Mouse (Mus musculus): ENCODE measurements around the gene H2afx. TPM values are rescaled to one million over a fixed set of nuclear protein-coding genes. Genes with fewer than 3 reads are reported as not detected.
A peak's percentile ranks its signal among the peaks of the same experiment; 100 is the strongest.
"Not testable (repeated sequence)": the region's sequence is repeated elsewhere in the genome, so short reads cannot be mapped to it uniquely, and the experiment has no call there.

H2afx gene
- polyA plus RNA-seq, 1 experiment: 201 TPM

DNA sequence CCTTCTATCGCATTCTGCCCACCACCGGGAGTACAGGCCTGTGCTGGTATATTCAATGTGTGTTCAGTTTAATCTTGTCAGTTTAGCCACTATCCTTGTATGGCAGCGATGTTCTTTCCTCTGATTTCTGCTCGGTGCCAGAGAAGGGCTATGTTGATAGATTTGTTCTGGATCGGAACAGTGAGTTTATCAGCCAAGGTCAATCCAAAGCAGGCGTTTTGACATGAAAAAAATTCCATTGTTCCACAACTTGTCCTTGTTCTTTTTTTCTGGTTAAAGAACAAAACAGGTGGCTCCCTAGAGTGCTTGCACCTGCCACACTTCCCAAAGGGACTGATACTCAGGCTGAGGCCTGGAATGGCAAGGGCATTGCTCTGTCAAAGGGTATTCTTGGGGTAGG is 41.6 kb downstream of the H2afx start:
- H3K4me1 ChIP-seq (ENCODE audit: control insufficient read depth, insufficient read depth, low read length): peaks cover 1% of the 10 kb centered on the region; the same call in 1 of the 2 replicates
- no peak overlapping the region for H3K4me3 ChIP-seq (replicated peaks; ENCODE audit: control insufficient read depth, low read depth, low read length)
- no peak overlapping the region for H3K27ac ChIP-seq (ENCODE audit: control insufficient read depth, insufficient read depth, low read depth, low read length, poor library complexity)
- TF ChIP-seq CTCF (IDR thresholded peaks at IDR 0.05; ENCODE audit: control insufficient read depth, insufficient read depth, low read length) (no peak), POLR2A (IDR thresholded peaks at IDR 0.05; ENCODE audit: borderline replicate concordance, control insufficient read depth, low read depth, low read length) (no peak)
- 90% methylated on average over 6 of the region's 6 CpGs for WGBS

DNA sequence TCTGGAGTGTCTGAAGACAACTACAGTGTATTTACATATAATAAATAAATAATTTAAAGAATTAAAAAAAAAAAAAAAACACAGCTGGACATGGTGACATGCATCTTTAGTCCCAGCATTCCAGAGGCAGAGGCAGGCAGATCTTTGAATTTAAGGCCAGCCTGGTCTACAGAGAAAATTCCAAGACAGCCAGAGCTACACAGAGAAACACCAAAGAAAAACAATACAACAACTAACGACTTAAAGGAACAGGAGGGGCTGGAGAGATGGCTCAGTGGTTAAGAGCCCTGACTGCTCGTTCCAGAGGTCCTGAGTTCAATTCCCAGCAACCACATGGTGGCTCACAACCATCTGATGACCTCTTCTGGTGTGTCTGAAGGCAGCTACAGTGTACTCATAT is 42.8 kb downstream of the H2afx start:
- H3K27ac ChIP-seq (ENCODE audit: control insufficient read depth, insufficient read depth, low read depth, low read length, poor library complexity); H3K4me3 ChIP-seq (replicated peaks; ENCODE audit: control insufficient read depth, low read depth, low read length); H3K4me1 ChIP-seq (ENCODE audit: control insufficient read depth, insufficient read depth, low read length): not testable (repeated sequence)
- 68% methylated on average over 2 of the region's 2 CpGs for WGBS

DNA sequence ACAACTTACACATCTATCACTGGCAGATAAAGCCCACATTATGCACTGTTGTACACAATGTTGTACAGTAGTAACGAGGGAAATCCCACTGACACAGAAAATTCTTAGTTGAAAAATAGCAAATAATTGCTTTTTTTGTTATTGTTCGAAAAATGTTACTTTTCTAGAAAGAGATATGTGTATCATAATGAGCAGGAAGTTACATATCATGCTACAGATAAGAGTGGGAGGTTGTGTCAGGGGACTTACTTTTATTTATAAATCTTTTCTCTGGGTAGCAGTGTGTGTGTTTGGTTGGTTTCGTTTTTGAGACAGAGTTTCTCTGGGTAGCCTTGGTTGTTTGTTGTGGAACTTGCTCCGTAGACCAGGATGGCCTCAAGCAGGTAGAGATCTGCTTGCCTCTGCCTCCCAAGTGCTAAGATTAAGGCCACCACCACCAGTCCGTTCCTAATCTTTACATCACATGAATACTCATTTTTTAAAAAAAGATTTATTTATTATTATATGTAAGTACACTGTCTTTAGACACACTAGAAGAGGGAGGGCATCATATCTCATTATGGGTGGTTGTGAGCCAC is 43.7 kb downstream of the H2afx start:
- 46% methylated on average over 5 of the region's 5 CpGs for WGBS
- H3K4me3 ChIP-seq (replicated peaks; ENCODE audit: control insufficient read depth, low read depth, low read length): peak overlapping the region; percentile 35
- peaks cover 1% of the 10 kb centered on the region; the same call in 1 of the 2 replicates for H3K4me1 ChIP-seq (ENCODE audit: control insufficient read depth, insufficient read depth, low read length)
- no peak for TF ChIP-seq CTCF (IDR thresholded peaks at IDR 0.05; ENCODE audit: control insufficient read depth, insufficient read depth, low read length)
- no peak for TF ChIP-seq POLR2A (IDR thresholded peaks at IDR 0.05; ENCODE audit: borderline replicate concordance, control insufficient read depth, low read depth, low read length)
- H3K27ac ChIP-seq (ENCODE audit: control insufficient read depth, insufficient read depth, low read depth, low read length, poor library complexity): no peak overlapping the region

DNA sequence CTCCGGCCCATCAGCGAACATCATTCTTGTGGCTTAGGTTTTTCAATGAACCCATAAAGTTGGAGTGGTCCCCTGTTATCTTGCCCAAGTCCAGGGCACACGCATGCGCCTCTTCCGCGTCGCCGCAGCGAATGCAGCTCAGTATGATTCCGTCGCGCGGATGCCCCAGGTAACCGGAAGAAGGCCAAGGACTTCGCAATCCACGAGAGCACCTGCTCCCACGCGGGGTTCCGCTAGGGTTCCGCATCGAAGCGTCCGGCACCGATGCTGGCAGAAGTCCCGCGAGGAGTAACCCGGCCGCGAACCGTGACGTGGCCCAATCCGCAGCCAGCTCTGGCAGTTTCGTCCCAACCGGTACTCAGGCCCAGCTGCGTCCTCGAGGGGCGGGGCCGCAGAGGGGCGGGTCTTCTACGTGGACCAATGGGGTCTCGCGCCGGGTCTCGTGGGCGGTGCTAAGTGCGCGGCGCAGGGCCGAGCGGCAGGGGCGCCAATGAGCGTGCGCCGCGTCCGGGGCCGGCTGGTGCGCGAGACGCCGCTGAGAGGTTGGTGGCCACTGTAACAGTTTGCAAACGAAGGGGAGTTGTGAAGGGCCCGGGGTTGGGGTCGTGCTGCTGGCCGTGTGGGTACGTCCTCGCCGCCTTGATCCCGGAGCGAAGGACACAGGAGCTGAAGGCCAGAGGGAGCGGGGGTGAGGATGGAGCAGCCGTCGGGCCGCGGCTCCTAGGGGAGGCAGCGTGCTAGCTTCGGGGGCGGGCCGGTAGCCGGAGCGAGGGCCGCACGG is 44.8 kb downstream of the H2afx start, which contains the start of gene Hyou1:
Gene Hyou1, plus strand, starts transcription at position 437 of the 781 bp plus-strand sequence.
- peaks cover 1% of the 10 kb centered on the region; the same call in 1 of the 2 replicates for H3K4me1 ChIP-seq (ENCODE audit: control insufficient read depth, insufficient read depth, low read length)
- TF ChIP-seq CTCF (IDR thresholded peaks at IDR 0.05; ENCODE audit: control insufficient read depth, insufficient read depth, low read length): no peak
- peak; percentile 88; the same call in 1 of the 2 replicates for TF ChIP-seq POLR2A (IDR thresholded peaks at IDR 0.05; ENCODE audit: borderline replicate concordance, control insufficient read depth, low read depth, low read length)
- peak within 1 kb of the TSS; percentile 97 for H3K4me3 ChIP-seq (replicated peaks; ENCODE audit: control insufficient read depth, low read depth, low read length)
- H3K27ac ChIP-seq (ENCODE audit: control insufficient read depth, insufficient read depth, low read depth, low read length, poor library complexity): peak within 1 kb of the TSS; percentile 86
- WGBS: under 1% methylated on average over 81 of the region's 83 CpGs

DNA sequence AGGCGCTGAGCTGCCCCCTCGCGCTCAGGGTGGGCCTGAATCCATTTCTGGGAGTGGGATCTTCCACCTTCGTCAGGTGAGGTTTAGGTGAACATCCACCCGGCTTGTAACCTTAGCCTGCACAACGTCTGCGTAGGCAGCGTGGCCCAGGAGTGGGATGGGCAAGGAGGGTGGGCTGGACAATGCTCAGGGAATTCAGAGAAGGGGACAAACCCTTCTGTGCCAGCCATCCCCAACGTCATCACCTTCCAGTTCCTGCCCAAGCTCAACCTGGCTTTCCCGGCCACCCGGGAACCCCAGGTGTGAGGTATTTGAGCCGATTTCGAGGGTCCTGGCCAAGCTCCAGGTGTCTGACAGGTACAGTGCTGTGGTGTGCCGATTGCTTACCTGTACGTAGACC is 45.4 kb downstream of the H2afx start:
- Histone ChIP-seq H3K4me3 (replicated peaks; ENCODE audit: control insufficient read depth, low read depth, low read length) (peak overlapping the region; percentile 97), H3K27ac (ENCODE audit: control insufficient read depth, insufficient read depth, low read depth, low read length, poor library complexity) (peak overlapping the region; percentile 86), H3K4me1 (ENCODE audit: control insufficient read depth, insufficient read depth, low read length) (peaks cover 1% of the 10 kb centered on the region; the same call in 1 of the 2 replicates)
- TF ChIP-seq CTCF (IDR thresholded peaks at IDR 0.05; ENCODE audit: control insufficient read depth, insufficient read depth, low read length) (no peak), POLR2A (IDR thresholded peaks at IDR 0.05; ENCODE audit: borderline replicate concordance, control insufficient read depth, low read depth, low read length) (no peak)
- WGBS: 5% methylated on average over 15 of the region's 15 CpGs

DNA sequence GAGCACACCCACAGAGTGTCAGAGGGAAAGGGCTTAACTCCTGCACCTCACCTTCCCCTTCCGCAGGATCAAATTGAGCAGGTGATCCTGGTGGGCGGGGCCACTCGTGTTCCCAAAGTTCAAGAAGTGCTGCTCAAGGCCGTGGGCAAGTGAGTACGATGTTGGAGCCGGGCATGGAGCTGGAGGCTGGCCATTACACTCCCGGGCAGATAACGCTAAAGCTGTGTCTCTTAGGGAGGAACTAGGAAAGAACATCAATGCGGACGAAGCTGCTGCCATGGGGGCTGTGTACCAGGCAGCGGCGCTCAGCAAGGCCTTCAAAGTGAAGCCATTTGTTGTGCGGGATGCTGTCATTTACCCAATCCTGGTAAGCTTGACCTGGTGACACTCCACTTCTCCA is 50.1 kb downstream of the H2afx start:
- TF ChIP-seq CTCF (IDR thresholded peaks at IDR 0.05; ENCODE audit: control insufficient read depth, insufficient read depth, low read length) (peak; percentile 3; the same call in 1 of the 2 replicates), POLR2A (IDR thresholded peaks at IDR 0.05; ENCODE audit: borderline replicate concordance, control insufficient read depth, low read depth, low read length) (no peak)
- Histone ChIP-seq H3K27ac (ENCODE audit: control insufficient read depth, insufficient read depth, low read depth, low read length, poor library complexity) (no peak overlapping the region), H3K4me3 (replicated peaks; ENCODE audit: control insufficient read depth, low read depth, low read length) (no peak overlapping the region), H3K4me1 (ENCODE audit: control insufficient read depth, insufficient read depth, low read length) (peaks cover 1% of the 10 kb centered on the region; the same call in 1 of the 2 replicates)
- 91% methylated on average over 13 of the region's 13 CpGs for WGBS

Other genes with a start within 250 kb of the H2afx start
- 0.95 TPM in 1 of 2 replicates, not detected in the other for gene Mfrp, start 233.0 kb upstream of the H2afx start, polyA plus RNA-seq (2011; ENCODE audit: insufficient read depth, insufficient read length, low replicate concordance, missing spikeins)
- gene C1qtnf5, start 227.4 kb upstream of the H2afx start, polyA plus RNA-seq (2011; ENCODE audit: insufficient read depth, insufficient read length, low replicate concordance, missing spikeins): 3.3 TPM in 1 of 2 replicates, not detected in the other
- not detected in 2 replicates for gene Gm49380, start 221.2 kb upstream of the H2afx start, polyA plus RNA-seq (2011; ENCODE audit: insufficient read depth, insufficient read length, low replicate concordance, missing spikeins)
- gene Rnf26, start 221.2 kb upstream of the H2afx start, polyA plus RNA-seq (2011; ENCODE audit: insufficient read depth, insufficient read length, low replicate concordance, missing spikeins): 11.2 and 28.8 TPM in 2 replicates
- 3.5 and 6.3 TPM in 2 replicates for gene Mcam, start 200.2 kb upstream of the H2afx start, polyA plus RNA-seq (2011; ENCODE audit: insufficient read depth, insufficient read length, low replicate concordance, missing spikeins)
- 24.3 and 50.5 TPM in 2 replicates for gene Cbl, start 100.6 kb upstream of the H2afx start, polyA plus RNA-seq (2011; ENCODE audit: insufficient read depth, insufficient read length, low replicate concordance, missing spikeins)
- gene Ccdc153, start 94.0 kb upstream of the H2afx start, polyA plus RNA-seq (2011; ENCODE audit: insufficient read depth, insufficient read length, low replicate concordance, missing spikeins): 1.4 TPM in 1 of 2 replicates, not detected in the other
- 2.7 and 7.3 TPM in 2 replicates for gene Pdzd3, start 83.2 kb upstream of the H2afx start, polyA plus RNA-seq (2011; ENCODE audit: insufficient read depth, insufficient read length, low replicate concordance, missing spikeins)
- gene Nlrx1, start 66.1 kb upstream of the H2afx start, polyA plus RNA-seq (2011; ENCODE audit: insufficient read depth, insufficient read length, low replicate concordance, missing spikeins): 11.6 and 25.0 TPM in 2 replicates
- 45.0 and 74.1 TPM in 2 replicates for gene Abcg4, start 46.1 kb upstream of the H2afx start, polyA plus RNA-seq (2011; ENCODE audit: insufficient read depth, insufficient read length, low replicate concordance, missing spikeins)
- 9.1 and 21.6 TPM in 2 replicates for gene Hinfp, start 29.0 kb upstream of the H2afx start, polyA plus RNA-seq (2011; ENCODE audit: insufficient read depth, insufficient read length, low replicate concordance, missing spikeins)
- gene C2cd2l, start 14.4 kb upstream of the H2afx start, polyA plus RNA-seq (2011; ENCODE audit: insufficient read depth, insufficient read length, low replicate concordance, missing spikeins): 14.6 and 17.5 TPM in 2 replicates
- gene Dpagt1, start 8.7 kb upstream of the H2afx start, polyA plus RNA-seq (2011; ENCODE audit: insufficient read depth, insufficient read length, low replicate concordance, missing spikeins): 11.2 and 30.7 TPM in 2 replicates
- gene Hmbs, start 9.5 kb downstream of the H2afx start, polyA plus RNA-seq (2011; ENCODE audit: insufficient read depth, insufficient read length, low replicate concordance, missing spikeins): 824 and 950 TPM in 2 replicates
- gene Vps11, start 27.0 kb downstream of the H2afx start, polyA plus RNA-seq (2011; ENCODE audit: insufficient read depth, insufficient read length, low replicate concordance, missing spikeins): 17.2 and 29.6 TPM in 2 replicates
- gene Hyou1, start 44.8 kb downstream of the H2afx start, polyA plus RNA-seq (2011; ENCODE audit: insufficient read depth, insufficient read length, low replicate concordance, missing spikeins): 13.5 and 34.2 TPM in 2 replicates
- 9.8 and 16.9 TPM in 2 replicates for gene Slc37a4, start 62.2 kb downstream of the H2afx start, polyA plus RNA-seq (2011; ENCODE audit: insufficient read depth, insufficient read length, low replicate concordance, missing spikeins)
- gene Rps25, start 72.4 kb downstream of the H2afx start, polyA plus RNA-seq (2011; ENCODE audit: insufficient read depth, insufficient read length, low replicate concordance, missing spikeins): 1,039 and 1,790 TPM in 2 replicates
- 36.9 and 50.1 TPM in 2 replicates for gene Trappc4, start 72.9 kb downstream of the H2afx start, polyA plus RNA-seq (2011; ENCODE audit: insufficient read depth, insufficient read length, low replicate concordance, missing spikeins)
- gene Ccdc84, start 83.9 kb downstream of the H2afx start, polyA plus RNA-seq (2011; ENCODE audit: insufficient read depth, insufficient read length, low replicate concordance, missing spikeins): 22.1 and 68.9 TPM in 2 replicates
- gene Foxr1, start 106.4 kb downstream of the H2afx start, polyA plus RNA-seq (2011; ENCODE audit: insufficient read depth, insufficient read length, low replicate concordance, missing spikeins): not detected in 2 replicates
- gene Upk2, start 120.3 kb downstream of the H2afx start, polyA plus RNA-seq (2011; ENCODE audit: insufficient read depth, insufficient read length, low replicate concordance, missing spikeins): not detected in 2 replicates
- gene Bcl9l, start 148.1 kb downstream of the H2afx start, polyA plus RNA-seq (2011; ENCODE audit: insufficient read depth, insufficient read length, low replicate concordance, missing spikeins): 9.0 and 15.6 TPM in 2 replicates
- gene Cxcr5, start 227.2 kb downstream of the H2afx start, polyA plus RNA-seq (2011; ENCODE audit: insufficient read depth, insufficient read length, low replicate concordance, missing spikeins): 0.61 and 13.4 TPM in 2 replicates